Mouse (Mus musculus) layer of hippocampus, adult 9-10 months (tissue): ENCODE measurements around the gene Ccdc171.
"Not testable (repeated sequence)": the region's sequence is repeated elsewhere in the genome, so short reads cannot be mapped to it uniquely, and the experiment has no call there.

Experiments
- DNase-seq: peaks from one replicate; pipeline ENCODE4 v3.0.0; 2022; ENCODE audit warnings: low spot score

The Ccdc171 gene

GRCm38 (mm10) chr4:83524843-83525689 lies at the start of gene Ccdc171:
Gene Ccdc171 (plus strand): TSS chr4:83525545.
- DNase-seq: peak; percentile 69

- no peak for DNase-seq
These were observed 40.1 kb upstream of the Ccdc171 start for GRCm38 (mm10) chr4:83485250-83485649.

GRCm38 (mm10) chr4:83485735-83486116 lies 39.6 kb upstream of the Ccdc171 start:
- peak; percentile 44 for DNase-seq

GRCm38 (mm10) chr4:83486117-83486901 lies 39.0 kb upstream of the Ccdc171 start, which contains the start of gene Psip1:
Gene Psip1 (minus strand): TSS chr4:83486459.
- DNase-seq: peak; percentile 80

GRCm38 (mm10) chr4:83489121-83489520 lies 36.2 kb upstream of the Ccdc171 start:
- DNase-seq: no peak

GRCm38 (mm10) chr4:83493112-83493511 lies 32.2 kb upstream of the Ccdc171 start:
- no peak for DNase-seq

GRCm38 (mm10) chr4:83497013-83497412 lies 28.3 kb upstream of the Ccdc171 start:
- DNase-seq: not testable (repeated sequence)

- DNase-seq: no peak
These were observed 24.9 kb upstream of the Ccdc171 start for GRCm38 (mm10) chr4:83500154-83501036.

GRCm38 (mm10) chr4:83501037-83501430 lies 24.3 kb upstream of the Ccdc171 start:
- no peak for DNase-seq

- DNase-seq: no peak
These were observed 15.7 kb upstream of the Ccdc171 start for GRCm38 (mm10) chr4:83509600-83509999.

GRCm38 (mm10) chr4:83511083-83511482 lies 14.3 kb upstream of the Ccdc171 start:
- DNase-seq: no peak

- DNase-seq: no peak
These were observed 13.1 kb upstream of the Ccdc171 start for GRCm38 (mm10) chr4:83512217-83512616.

- DNase-seq: no peak
These were observed 12.7 kb upstream of the Ccdc171 start for GRCm38 (mm10) chr4:83512644-83513043.

GRCm38 (mm10) chr4:83514183-83514582 lies 11.2 kb upstream of the Ccdc171 start:
- no peak for DNase-seq

- no peak for DNase-seq
These were observed 10.2 kb upstream of the Ccdc171 start for GRCm38 (mm10) chr4:83514976-83515669.

GRCm38 (mm10) chr4:83516144-83516543 lies 9.2 kb upstream of the Ccdc171 start:
- not testable (repeated sequence) for DNase-seq

GRCm38 (mm10) chr4:83519148-83519547 lies 6.2 kb upstream of the Ccdc171 start:
- no peak for DNase-seq

- DNase-seq: no peak
These were observed 5.5 kb upstream of the Ccdc171 start for GRCm38 (mm10) chr4:83519807-83520206.

GRCm38 (mm10) chr4:83520308-83520707 lies 5.0 kb upstream of the Ccdc171 start:
- no peak for DNase-seq

- no peak for DNase-seq
These were observed 3.3 kb upstream of the Ccdc171 start for GRCm38 (mm10) chr4:83522066-83522465.

GRCm38 (mm10) chr4:83524456-83524842 lies 896 bp upstream of the Ccdc171 start:
- no peak for DNase-seq
